Mouse (Mus musculus) CD4-positive, CD25-positive, alpha-beta regulatory T cell, adult 4 months (primary cell): ENCODE results near the gene Ank. TPM values are rescaled to one million over a fixed set of nuclear protein-coding genes. Genes with fewer than 3 reads are reported as not detected.
A peak's percentile ranks its signal among the peaks of the same experiment; 100 is the strongest.

Experiments
- ATAC-seq: one replicate; pipeline ENCODE4 v1.8.0; 2017
- polyA plus RNA-seq, 2 experiments: library from polyadenylated mRNA; unstranded; fragments of 100-300 nt; shearing (Covaris generic); gene quantifications; one replicate each; pipeline ENCODE4 v1.2.1; 2017

Gene Ank
- polyA plus RNA-seq, 2 experiments from 2014 or later: 15.2 to 16.9 TPM

- ATAC-seq: no peak
Observed at GRCm38 (mm10) chr15:27609554-27609953, 143.1 kb downstream of the Ank start.

GRCm38 (mm10) chr15:27612533-27613221 lies 146.2 kb downstream of the Ank start:
- ATAC-seq: peak; percentile 92

DNA sequence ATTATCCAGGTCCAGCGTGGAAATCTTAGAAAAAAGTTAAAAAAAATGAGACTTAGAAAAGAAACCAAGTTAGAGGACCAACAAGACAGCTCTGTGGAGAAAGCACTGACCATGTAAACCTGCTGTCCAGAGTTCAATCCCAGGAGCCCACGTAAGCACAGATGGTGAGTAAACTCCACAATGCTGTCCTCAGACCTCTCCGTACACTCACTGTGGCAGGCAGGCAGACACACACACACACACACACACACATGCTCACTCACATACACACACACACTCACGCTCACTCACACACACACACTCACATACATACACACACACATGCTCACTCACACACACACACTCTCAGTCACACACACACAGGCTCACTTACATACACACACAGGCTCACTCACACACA lies 146.8 kb downstream of the Ank start:
- ATAC-seq: no peak

- ATAC-seq: no peak
Observed at GRCm38 (mm10) chr15:27616159-27616558, 149.7 kb downstream of the Ank start.

DNA sequence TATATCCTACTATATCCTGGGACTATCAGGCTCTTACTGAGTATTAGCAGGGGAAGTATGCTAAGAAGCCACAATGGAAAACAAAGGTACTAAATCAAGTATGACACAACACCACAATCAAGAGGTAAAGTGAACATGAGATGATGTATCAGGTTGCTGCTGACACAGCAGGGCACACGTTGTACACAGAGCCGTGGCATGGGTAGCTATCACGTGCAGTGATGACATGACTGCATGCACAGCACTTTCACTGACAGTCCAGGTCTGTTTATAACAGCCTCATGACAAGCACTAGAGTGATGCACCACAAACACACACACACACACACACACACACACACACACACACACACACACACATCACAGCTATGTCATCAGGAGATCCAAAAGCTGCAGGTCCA lies 150.8 kb downstream of the Ank start:
- ATAC-seq: no peak

GRCm38 (mm10) chr15:27618778-27619533 lies 152.5 kb downstream of the Ank start:
- no peak for ATAC-seq

DNA sequence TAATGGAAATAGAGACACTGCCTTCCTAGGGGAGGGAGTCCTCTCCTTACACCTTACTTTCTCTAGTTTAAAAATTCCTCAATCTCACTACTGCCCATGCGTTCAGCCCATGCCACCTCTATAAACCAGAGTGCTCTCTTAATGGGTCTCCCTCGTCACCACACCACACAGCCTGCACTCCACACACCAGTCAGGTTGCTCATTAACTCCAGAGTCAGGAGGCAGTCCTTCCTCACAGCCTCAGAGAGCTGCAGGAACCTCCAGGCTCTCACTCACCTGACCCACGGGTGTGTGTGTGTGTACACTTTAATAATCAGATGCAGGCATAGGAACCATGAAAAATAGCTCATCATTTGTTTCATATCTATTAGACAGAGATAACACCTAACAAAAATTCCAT lies 153.2 kb downstream of the Ank start:
- ATAC-seq: no peak

DNA sequence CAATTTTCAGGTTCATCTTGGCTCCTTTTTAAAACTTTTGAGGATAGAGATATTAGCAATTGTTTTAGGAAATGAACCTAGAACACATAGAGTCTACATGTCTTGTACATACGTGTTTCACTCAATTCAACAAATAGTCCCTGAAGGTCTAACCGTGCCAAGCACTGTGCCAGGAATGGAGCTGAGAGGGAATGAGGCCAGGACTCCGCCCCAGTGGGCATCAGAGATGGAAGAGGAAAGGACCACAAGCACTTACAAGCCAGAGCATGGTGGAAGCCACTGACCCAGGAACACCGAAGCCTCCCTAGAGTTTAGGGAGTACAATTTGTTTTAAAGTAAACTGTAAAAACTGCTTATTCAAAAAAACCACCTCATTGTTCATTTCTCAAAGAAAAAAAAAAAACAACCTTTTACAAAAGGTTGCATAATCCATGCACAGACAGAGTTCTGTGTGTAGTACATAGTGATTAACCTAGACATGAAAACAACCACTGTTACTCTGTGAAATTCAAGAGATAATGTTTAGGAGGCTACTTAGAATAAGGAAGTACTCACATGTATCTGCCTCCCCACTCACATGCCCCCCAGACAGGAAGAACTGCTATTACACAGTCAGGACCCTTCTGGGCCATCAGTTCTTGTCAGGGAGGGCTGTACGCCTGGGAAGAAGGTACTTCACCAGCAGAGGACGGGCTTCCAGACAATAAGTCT lies 154.2 kb downstream of the Ank start:
- ATAC-seq: no peak

GRCm38 (mm10) chr15:27623286-27623685 lies 156.8 kb downstream of the Ank start:
- ATAC-seq: no peak

DNA sequence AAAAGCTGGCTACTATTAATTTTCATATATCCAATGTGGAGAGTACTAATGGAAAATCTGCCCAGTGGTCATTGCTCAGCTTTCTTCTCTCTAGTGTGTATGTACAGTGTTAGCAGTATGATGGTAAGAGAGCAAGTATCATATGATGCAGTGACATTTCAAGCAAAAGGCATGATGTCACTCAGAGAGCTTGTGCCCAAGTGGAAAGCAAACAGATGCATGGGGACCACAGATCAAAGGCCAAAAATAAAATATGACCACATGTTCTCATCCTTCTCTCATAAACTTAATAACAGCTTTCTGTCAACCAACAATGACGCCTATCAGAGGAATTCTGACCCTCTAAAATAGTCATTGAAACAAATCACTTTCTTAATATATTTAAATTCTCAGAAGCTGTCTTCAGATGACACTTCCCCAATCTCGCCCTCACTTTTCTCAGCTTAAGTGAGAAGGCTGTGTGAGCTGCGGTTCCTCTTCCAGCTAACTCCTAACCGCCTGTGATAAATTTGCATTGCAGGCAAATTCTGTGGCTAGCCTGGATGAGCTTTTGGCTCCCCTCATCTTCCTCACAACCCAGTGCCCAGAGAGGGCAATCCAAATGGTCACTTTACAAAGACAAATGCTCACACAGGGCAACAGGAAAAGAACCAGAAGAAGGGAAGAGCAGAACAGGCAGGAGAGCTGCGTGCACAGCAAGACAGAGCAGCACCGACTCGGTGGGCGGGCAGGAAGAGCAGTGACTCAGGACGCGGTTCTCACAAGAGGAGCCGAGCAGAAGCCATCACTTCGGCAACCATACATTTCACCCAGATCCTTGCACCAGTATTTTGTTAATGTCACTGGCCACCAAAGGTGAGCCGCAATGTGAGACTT lies 158.8 kb downstream of the Ank start:
- peak; percentile 21 for ATAC-seq

- ATAC-seq: no peak
Observed at GRCm38 (mm10) chr15:27625890-27626255, 159.4 kb downstream of the Ank start.

DNA sequence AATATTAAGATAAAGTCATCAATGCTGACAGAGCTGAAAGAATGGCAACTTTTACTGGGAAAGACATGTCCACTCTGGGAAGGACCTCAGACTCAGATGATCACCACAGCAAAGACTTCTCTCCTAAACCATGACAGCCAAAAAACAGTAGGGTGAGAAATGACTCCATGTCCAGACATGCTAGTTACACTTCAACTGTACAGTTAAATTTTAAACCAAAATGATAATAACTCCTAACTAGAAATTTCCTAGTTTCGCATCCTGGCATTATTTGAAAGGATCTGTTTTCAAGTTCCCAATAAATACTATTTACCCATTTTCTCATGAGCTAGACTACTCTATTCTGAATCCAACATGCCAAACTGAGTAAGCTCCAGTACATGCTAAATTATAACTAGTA lies 159.8 kb downstream of the Ank start:
- no peak for ATAC-seq

DNA sequence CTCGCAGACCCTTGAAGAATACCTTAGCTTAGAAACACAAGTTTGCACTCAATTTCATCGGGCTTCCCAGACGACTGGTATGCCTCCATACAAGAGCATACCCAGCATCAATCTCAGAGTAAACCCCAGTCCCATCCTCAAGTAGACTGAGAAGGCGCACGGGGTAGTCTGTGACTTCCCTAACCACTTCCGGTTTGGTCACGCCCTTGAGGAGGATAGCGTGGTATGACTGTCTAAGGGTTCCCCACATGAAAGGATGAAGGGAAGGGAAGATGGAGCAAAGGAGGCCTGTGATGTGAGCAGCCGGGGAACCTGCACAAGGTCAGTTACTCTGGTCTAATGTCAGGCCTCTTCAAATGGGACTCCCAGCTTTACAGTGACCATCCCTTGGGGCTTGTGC lies 161.3 kb downstream of the Ank start:
- peak; percentile 69 for ATAC-seq

DNA sequence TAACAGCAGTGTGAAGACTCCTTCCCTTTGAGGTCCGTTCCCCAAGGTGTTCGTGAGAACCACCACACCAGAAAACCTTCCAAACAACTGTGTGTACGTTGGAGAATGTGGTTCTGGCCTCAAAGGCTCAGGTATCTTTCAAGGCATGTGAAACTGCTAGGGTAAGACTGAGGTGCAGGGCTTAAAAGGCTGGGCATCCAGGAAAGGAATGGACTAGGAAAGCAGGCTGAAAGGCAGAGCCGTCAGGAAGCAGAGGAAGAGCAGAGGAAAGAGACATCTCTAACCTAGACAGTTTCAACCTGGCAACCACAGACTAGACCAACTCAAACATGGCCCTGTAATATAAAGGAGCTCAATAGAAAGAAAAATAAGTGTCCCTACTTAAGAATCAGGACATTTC lies 162.6 kb downstream of the Ank start:
- ATAC-seq: no peak

- ATAC-seq: no peak
Observed at GRCm38 (mm10) chr15:27629800-27630600, 163.5 kb downstream of the Ank start.

- ATAC-seq: peak; percentile 84
Observed at GRCm38 (mm10) chr15:27630601-27631383, 164.3 kb downstream of the Ank start, which contains the start of gene Otulin. TSS of gene Otulin (minus strand) at chr15:27630693.

- no peak for ATAC-seq
Observed at GRCm38 (mm10) chr15:27633941-27634900, 167.7 kb downstream of the Ank start.

DNA sequence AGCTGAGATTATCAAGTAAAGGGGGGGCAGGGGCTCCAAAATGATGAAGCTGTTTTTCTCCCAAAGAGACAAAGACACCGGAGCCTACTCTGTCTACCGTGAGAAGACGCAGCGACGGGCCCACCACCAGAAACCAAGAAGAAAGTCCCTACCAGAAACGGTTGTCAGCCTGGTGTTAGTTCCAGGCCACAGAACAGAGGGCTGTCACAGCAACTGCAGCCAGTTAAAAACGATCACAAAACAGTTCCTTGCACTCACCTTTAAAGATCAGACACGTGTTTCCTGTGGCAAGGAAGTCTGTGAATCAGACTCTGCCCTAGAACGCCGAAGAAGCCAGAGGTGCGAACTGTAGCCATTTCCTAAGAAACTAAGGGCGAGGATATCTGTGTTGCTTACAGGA lies 174.7 kb downstream of the Ank start:
- ATAC-seq: peak; percentile 97

- peak; percentile 30 for ATAC-seq
Observed at GRCm38 (mm10) chr15:27642895-27643294, 176.4 kb downstream of the Ank start.
